Mouse (Mus musculus) hindbrain, postnatal 0 days (tissue): ENCODE measurements around the gene Tas1r3. TPM values are rescaled to one million over a fixed set of nuclear protein-coding genes. Genes with fewer than 3 reads are reported as not detected.

ENCODE experiments used
- ATAC-seq: fragments of 200-750 bp; cut with Nextera tagmentation; 2 replicates; pipeline ENCODE4 v1.8.0; 2017; ENCODE audit warnings: mild to moderate bottlenecking, moderate TSS enrichment, moderate library complexity
- DNase-seq: peaks from one replicate; pipeline ENCODE4 v3.0.0-alpha.2; 2015; ENCODE audit warnings: low spot score
- H3K27ac ChIP-seq: fragments of 300-500 bp; sonication (generic); 2 replicates; pipeline ENCODE4 v1.5.1; 2014; ENCODE audit warnings: mild to moderate bottlenecking
- H3K27me3 ChIP-seq: fragments of 300-500 bp; sonication (generic); 2 replicates; pipeline ENCODE4 v1.6.1; 2014; ENCODE audit warnings: low read length, mixed read lengths; ENCODE audit not compliant: insufficient read depth
- H3K36me3 ChIP-seq: fragments of 300-500 bp; sonication (generic); 2 replicates; pipeline ENCODE4 v1.6.1; 2014; ENCODE audit warnings: low read length, mixed read lengths; ENCODE audit not compliant: insufficient read depth
- H3K4me1 ChIP-seq: fragments of 300-500 bp; sonication (generic); 2 replicates; pipeline ENCODE4 v1.6.1; 2014; ENCODE audit warnings: antibody characterized with exemption, low read length, mixed read lengths; ENCODE audit not compliant: insufficient read depth
- H3K4me2 ChIP-seq: fragments of 300-500 bp; sonication (generic); 2 replicates; pipeline ENCODE4 v1.6.1; 2014; ENCODE audit warnings: low read depth, mild to moderate bottlenecking, low read length, moderate library complexity, mixed read lengths
- H3K4me3 ChIP-seq: fragments of 300-500 bp; sonication (generic); 2 replicates; pipeline ENCODE4 v1.5.1; 2014; ENCODE audit warnings: low read length
- H3K9ac ChIP-seq: fragments of 300-500 bp; sonication (generic); replicated peaks from 2 replicates; pipeline ENCODE4 v1.6.1; 2014; ENCODE audit warnings: mild to moderate bottlenecking, low read length, moderate library complexity, mixed read lengths
- H3K9me3 ChIP-seq: fragments of 300-500 bp; sonication (generic); 2 replicates; pipeline ENCODE4 v1.6.1; 2016; ENCODE audit warnings: low read length, mixed read lengths
- CTCF ChIP-seq: IDR thresholded peaks from 2 replicates; pipeline ENCODE4 v1.5.1; 2016; ENCODE audit warnings: antibody characterized with exemption, control low read depth, low read depth
- WGBS: fragments of 180-500 bp; shearing (Covaris S2); extraction: QIAGEN DNeasy Blood & Tissue Kit; methylation state at CpG from one replicate; pipeline ENCODE4 v1.1.7; 2014; 5-methylcytosine and 5-hydroxymethylcytosine counted together
- polyA plus RNA-seq: library from polyadenylated mRNA; unstranded; fragments of >200 nt; fragmentation: Nextera tagmentation; extraction: Ambion mirVana; gene quantifications from 2 replicates; pipeline ENCODE4 v1.2.1, GENCODE M21; 2015
- total RNA-seq: library from RNA; depleted of rRNA; stranded (reverse); fragments of >200 nt; gene quantifications from 2 replicates; pipeline ENCODE4 v1.2.3, GENCODE M21; 2014

The Tas1r3 gene
- total and polyA plus RNA-seq, 2 experiments from 2014 or later, result 0.13 to 1.5 TPM

DNA sequence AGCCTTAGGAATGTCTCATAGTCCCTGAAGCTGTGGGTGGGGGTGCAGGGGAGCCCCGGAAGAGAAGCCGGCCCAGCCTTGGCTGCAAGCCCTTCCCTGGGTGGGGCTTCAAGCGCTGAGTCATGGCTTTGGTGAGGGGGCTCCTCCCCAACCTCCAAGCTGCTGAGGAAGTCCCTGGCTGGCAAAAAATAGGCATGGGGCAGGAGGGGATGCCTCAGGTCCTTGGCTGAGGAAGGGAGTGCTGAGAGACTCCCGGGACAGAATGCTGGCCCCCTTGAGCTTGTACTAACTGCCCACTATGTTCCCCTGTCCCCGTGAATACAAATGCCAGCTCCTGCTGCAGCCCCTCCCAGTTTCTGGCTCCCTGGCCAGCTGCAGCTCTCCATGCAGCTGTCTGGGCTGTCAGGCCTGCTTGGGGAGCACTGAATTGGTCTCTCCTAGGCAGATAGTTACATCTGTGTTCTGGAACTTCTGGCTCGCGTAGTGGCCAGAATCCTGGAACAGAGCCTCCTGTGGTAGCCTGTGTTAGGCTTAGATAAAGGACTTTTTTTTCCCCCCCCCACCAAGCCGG, 31.2 kb upstream of the Tas1r3 start:
- H3K4me1 ChIP-seq, result peaks cover 32% of the 10 kb centered on the region
- DNase-seq, result peak; percentile 55

GRCm38 (mm10) chr4:155893212-155893690, 30.1 kb upstream of the Tas1r3 start:
- Histone ChIP-seq H3K27ac (peak overlapping the region; percentile 84; the same call in 1 of the 2 replicates), H3K4me3 (peak overlapping the region; percentile 79), H3K9me3 (no peaks in the 10 kb centered on the region), H3K27me3 (no peaks in the 10 kb centered on the region), H3K4me1 (peaks cover 32% of the 10 kb centered on the region), H3K9ac (peak overlapping the region; percentile 89), H3K36me3 (peaks cover 21% of the 10 kb centered on the region; the same call in 1 of the 2 replicates), H3K4me2 (peak overlapping the region; percentile 73)
- ATAC-seq (no peak), DNase-seq (no peak)
- TF ChIP-seq CTCF, result no peak
- WGBS, result 57% methylated on average over 8 of the region's 8 CpGs

More for the DNA sequence above, 31.2 kb upstream of the Tas1r3 start:
- ATAC-seq, result peak; percentile 1; the same call in 1 of the 2 replicates
- H3K9ac ChIP-seq, result peak overlapping the region; percentile 89
- peak; percentile 39 for TF ChIP-seq CTCF
- H3K9me3 ChIP-seq, result no peaks in the 10 kb centered on the region
- peak overlapping the region; percentile 84 for H3K27ac ChIP-seq
- H3K36me3 ChIP-seq, result peaks cover 21% of the 10 kb centered on the region; the same call in 1 of the 2 replicates
- H3K4me2 ChIP-seq, result peak overlapping the region; percentile 73
- peak overlapping the region; percentile 79 for H3K4me3 ChIP-seq
- no peaks in the 10 kb centered on the region for H3K27me3 ChIP-seq
- 15% methylated on average over 8 of the region's 8 CpGs for WGBS

- Histone ChIP-seq H3K27ac (peak overlapping the region; percentile 99), H3K9ac (peak overlapping the region; percentile 89), H3K36me3 (peaks cover 24% of the 10 kb centered on the region), H3K4me3 (peak overlapping the region; percentile 79), H3K4me1 (peaks cover 32% of the 10 kb centered on the region), H3K27me3 (no peaks in the 10 kb centered on the region), H3K9me3 (no peaks in the 10 kb centered on the region), H3K4me2 (peak overlapping the region; percentile 73)
- DNase-seq (peak; percentile 66), ATAC-seq (peak; percentile 50)
- 2% methylated on average over 36 of the region's 37 CpGs for WGBS
- TF ChIP-seq CTCF, result no peak
These were observed 29.5 kb upstream of the Tas1r3 start for GRCm38 (mm10) chr4:155892438-155893211.

- H3K27ac ChIP-seq, result peak overlapping the region; percentile 99
- DNase-seq, result peak; percentile 95
- peak overlapping the region; percentile 79 for H3K4me3 ChIP-seq
- peak overlapping the region; percentile 73 for H3K4me2 ChIP-seq
- ATAC-seq, result peak; percentile 87
- TF ChIP-seq CTCF, result 0 out of 2 replicates have a peak, but pooled peaks have one; percentile 39
- peaks cover 29% of the 10 kb centered on the region for H3K36me3 ChIP-seq
- WGBS, result under 1% methylated on average over 52 of the region's 56 CpGs
- peaks cover 32% of the 10 kb centered on the region for H3K4me1 ChIP-seq
- H3K9ac ChIP-seq, result peak overlapping the region; percentile 89
- H3K27me3 ChIP-seq, result no peaks in the 10 kb centered on the region
- no peaks in the 10 kb centered on the region for H3K9me3 ChIP-seq
These were observed 28.9 kb upstream of the Tas1r3 start for GRCm38 (mm10) chr4:155892017-155892416.

DNA sequence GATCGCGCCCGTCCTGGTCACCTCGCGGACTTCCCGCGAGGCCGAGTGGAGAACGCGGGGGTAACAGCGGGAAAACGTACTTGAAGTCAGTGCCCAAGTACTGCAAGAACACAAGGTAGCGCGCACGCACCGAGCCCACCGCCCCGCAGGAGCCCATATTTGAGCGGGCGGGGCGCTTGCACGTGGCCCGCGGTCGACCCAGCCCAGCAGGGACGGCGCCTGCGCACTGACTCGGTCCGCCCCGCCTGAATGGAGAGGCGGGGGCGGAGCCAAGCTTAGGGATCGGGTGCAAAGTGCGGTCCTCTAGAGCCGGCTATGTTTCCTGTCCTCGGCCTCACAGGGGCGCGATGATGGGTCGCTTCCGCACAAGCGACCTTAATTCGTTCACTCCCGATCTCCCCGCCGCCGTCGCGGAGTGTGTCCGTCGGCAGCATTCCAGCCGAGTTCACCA, 28.4 kb upstream of the Tas1r3 start, which contains the start of the genes Pusl1 and Acap3:
Gene Pusl1 (minus strand): TSS at position 231 of the 451 bp plus-strand sequence.
Gene Acap3 (plus strand): TSS at position 272 of the 451 bp plus-strand sequence.
- DNase-seq, result peak; percentile 98
- ATAC-seq, result peak; percentile 88
- H3K36me3 ChIP-seq, result peaks cover 29% of the 10 kb centered on the region
- peak within 1 kb of the TSS; percentile 99 for H3K27ac ChIP-seq
- no peak for TF ChIP-seq CTCF
- no peaks in the 10 kb centered on the region for H3K27me3 ChIP-seq
- peaks cover 32% of the 10 kb centered on the region for H3K4me1 ChIP-seq
- peak within 1 kb of the TSS; percentile 73 for H3K4me2 ChIP-seq
- under 1% methylated on average over 52 of the region's 52 CpGs for WGBS
- peak within 1 kb of the TSS; percentile 79 for H3K4me3 ChIP-seq
- H3K9me3 ChIP-seq, result no peaks in the 10 kb centered on the region
- H3K9ac ChIP-seq, result peak within 1 kb of the TSS; percentile 89

GRCm38 (mm10) chr4:155891011-155891471, 27.9 kb upstream of the Tas1r3 start:
- WGBS, result 0% methylated on average over 34 of the region's 34 CpGs

More at GRCm38 (mm10) chr4:155891011-155891471, 27.9 kb upstream of the Tas1r3 start:
- no peak for TF ChIP-seq CTCF
- Histone ChIP-seq H3K9ac (peak overlapping the region; percentile 89), H3K4me3 (peak overlapping the region; percentile 79), H3K27me3 (no peaks in the 10 kb centered on the region), H3K4me2 (peak overlapping the region; percentile 73), H3K27ac (peak overlapping the region; percentile 99), H3K4me1 (peaks cover 31% of the 10 kb centered on the region), H3K9me3 (no peaks in the 10 kb centered on the region), H3K36me3 (peaks cover 32% of the 10 kb centered on the region)
- ATAC-seq, result peak; percentile 0; the same call in 1 of the 2 replicates
- no peak for DNase-seq
